ENCODE assay signal across 10 mouse cellular contexts in the genomic region with DNA sequence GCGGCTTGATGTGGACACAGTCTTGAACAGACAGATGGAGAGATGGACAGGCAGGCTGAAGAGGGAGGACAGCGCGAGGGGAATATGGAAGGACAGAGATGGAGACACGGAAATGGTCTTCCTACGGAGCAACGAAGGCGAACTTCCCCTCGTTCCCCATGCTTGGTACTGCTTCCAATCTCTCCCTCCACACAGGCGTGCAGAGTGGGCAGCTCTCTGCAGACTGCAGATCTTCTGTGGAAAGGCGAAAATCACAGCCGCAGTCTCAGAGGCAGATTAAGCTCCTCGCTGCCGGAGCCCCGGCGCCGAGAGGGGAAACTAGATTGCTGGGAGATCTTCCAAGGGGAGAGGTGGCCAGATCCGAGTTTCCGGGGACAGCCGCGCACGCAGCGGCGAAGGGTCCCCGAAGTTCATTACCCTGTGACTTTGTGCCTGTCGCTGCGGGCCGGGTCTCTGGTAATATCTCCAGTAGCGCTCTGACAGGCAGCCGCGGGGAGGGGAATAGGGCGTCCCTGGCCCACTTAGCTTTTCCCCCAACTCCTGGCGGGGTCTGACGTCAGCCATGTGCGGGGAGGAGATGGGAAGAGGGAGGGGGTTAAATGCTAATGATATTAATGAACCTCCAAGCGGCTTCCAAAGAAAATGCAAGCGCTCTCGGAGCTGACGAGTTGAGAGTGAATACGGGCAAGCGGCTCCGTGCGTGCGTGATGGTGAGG. TPM values are rescaled to one million over a fixed set of nuclear protein-coding genes. Genes with fewer than 3 reads are reported as not detected.
DNase-seq lines count a peak whose midpoint lies in the region; ATAC-seq and TF ChIP-seq lines count a peak whose summit lies in the region.
"Had no signal": no experiment of that assay in that cellular context is flagged by ENCODE, and none has a peak within 500 bp of the region (broad histone marks: within the 10 kb centered on the region; RNA-seq: fewer than 3 reads in every experiment).

Gene Nr2e1 (minus strand): TSS at position 476 of the 716 bp plus-strand sequence.
Gene Ostm1 (plus strand): TSS at position 666 of the 716 bp plus-strand sequence.

- no peak for ATAC-seq in heart, embryonic 16.5 days (replicated peaks; ENCODE audit: extremely low read depth, insufficient read depth, low FRiP score)
- ATAC-seq in midbrain, embryonic 16.5 days, result peak; percentile 63
- no peak for ATAC-seq in inflammation-experienced regulatory T-cells, adult 6 months

- peak; percentile 18; the same call in 1 of the 2 replicates for TF ChIP-seq POLR2A in brain, embryonic 14.5 days (IDR thresholded peaks at IDR 0.05; ENCODE audit: borderline replicate concordance, extremely low read depth, insufficient read depth, insufficient read length, poor library complexity, severe bottlenecking)

- H3K4me3 ChIP-seq in heart, embryonic 16.5 days (ENCODE audit: low read length), result peak within 1 kb of the TSS; percentile 36
- H3K4me3 ChIP-seq in midbrain, embryonic 16.5 days (ENCODE audit: low read depth, low read length), result peak within 1 kb of the TSS; percentile 37

- H3K27me3 ChIP-seq in heart, embryonic 16.5 days (ENCODE audit: control insufficient read depth, insufficient read depth, low read length), result peaks cover 82% of the 10 kb centered on the region
- peaks cover 34% of the 10 kb centered on the region for H3K27me3 ChIP-seq in midbrain, embryonic 16.5 days (ENCODE audit: control insufficient read depth, insufficient read depth, low read depth, low read length)

- no peak within 1 kb of the TSS for H3K9ac ChIP-seq in heart, embryonic 16.5 days (ENCODE audit: low read length)
- H3K9ac ChIP-seq in midbrain, embryonic 16.5 days (ENCODE audit: low read depth, low read length), result peak within 1 kb of the TSS; percentile 50

- H3K4me1 ChIP-seq in heart, embryonic 16.5 days (ENCODE audit: control insufficient read depth, insufficient read depth, low read length), result peaks cover 19% of the 10 kb centered on the region; the same call in 1 of the 2 replicates
- peaks cover 25% of the 10 kb centered on the region for H3K4me1 ChIP-seq in midbrain, embryonic 16.5 days (ENCODE audit: control insufficient read depth, insufficient read depth, low read length)

- H3K36me3 ChIP-seq in heart, embryonic 16.5 days (ENCODE audit: control insufficient read depth, insufficient read depth), result no peaks in the 10 kb centered on the region
- H3K36me3 ChIP-seq in midbrain, embryonic 16.5 days (ENCODE audit: control insufficient read depth, insufficient read depth, low read length), result no peaks in the 10 kb centered on the region

- no peaks in the 10 kb centered on the region for H3K9me3 ChIP-seq in heart, embryonic 16.5 days (replicated peaks; ENCODE audit: control insufficient read depth, low read length)
- H3K9me3 ChIP-seq in midbrain, embryonic 16.5 days (replicated peaks; ENCODE audit: control insufficient read depth, low read length, poor library complexity, severe bottlenecking), result no peaks in the 10 kb centered on the region

- DNase-seq in cerebellum, postnatal 25 days, result peak; percentile 12 to 36
- no peak for DNase-seq in cerebellum, adult 9-10 months
- peak; percentile 97 for DNase-seq in brain, embryonic 14.5 days (ENCODE audit: low read depth)
- DNase-seq in layer of hippocampus, postnatal 14 days (ENCODE audit: low spot score in 2 of 2), result peak; percentile 67 to 80
- DNase-seq in thymus, postnatal 25 days, result no peak

- peak within 1 kb of the TSS; percentile 41 for H3K4me2 ChIP-seq in heart, embryonic 16.5 days (ENCODE audit: low read depth, low read length)
- peak within 1 kb of the TSS; percentile 61 for H3K4me2 ChIP-seq in midbrain, embryonic 16.5 days (ENCODE audit: low read length)

- TF ChIP-seq CTCF in brain, embryonic 14.5 days (IDR thresholded peaks at IDR 0.05; ENCODE audit: borderline replicate concordance, extremely low read depth, insufficient read depth, insufficient read length), result peak; percentile 13; the same call in 1 of the 2 replicates

- H3K27ac ChIP-seq in heart, embryonic 16.5 days (ENCODE audit: low read length), result no peak within 1 kb of the TSS
- H3K27ac ChIP-seq in midbrain, embryonic 16.5 days (ENCODE audit: low read length), result peak within 1 kb of the TSS; percentile 6; the same call in 1 of the 2 replicates

- WGBS in heart, embryonic 16.5 days, result under 1% methylated on average over 43 of the region's 43 CpGs
- WGBS in midbrain, embryonic 16.5 days, result under 1% methylated on average over 43 of the region's 43 CpGs

RNA-seq across cellular contexts. Expression of gene Nr2e1, which starts in this region (rescaled TPM):
- 14.6 and 34.7 TPM in 2 replicates for polyA plus RNA-seq in brain, embryonic 14.5 days (2012; rRNA removed)
- not detected in 2 replicates for polyA plus RNA-seq in heart, embryonic 16.5 days (2015; fragmentation: Nextera tagmentation; extraction: Ambion mirVana)
- total RNA-seq in layer of hippocampus, postnatal 14 days (2021), result 10 to 100 TPM; 13.3 to 14.9 TPM
- polyA plus RNA-seq in midbrain, embryonic 16.5 days (2015; fragmentation: Nextera tagmentation; extraction: Ambion mirVana), result 5.2 and 5.6 TPM in 2 replicates
- polyA plus RNA-seq in inflammation-experienced regulatory T-cells, adult 6 months (2017; shearing (Covaris generic)), result not detected
- total RNA-seq: neutrophil, adult 5-6 weeks had no signal
- polyA plus RNA-seq: C2C12 had no signal

RNA-seq across cellular contexts. Expression of gene Ostm1, which starts in this region (rescaled TPM):
- polyA plus RNA-seq in brain, embryonic 14.5 days (2012; rRNA removed), result 29.2 and 37.4 TPM in 2 replicates
- polyA plus RNA-seq in heart, embryonic 16.5 days (2015; fragmentation: Nextera tagmentation; extraction: Ambion mirVana), result 17.6 and 24.0 TPM in 2 replicates
- total RNA-seq in layer of hippocampus, postnatal 14 days (2021), result 10 to 100 TPM; 51.9 to 52.0 TPM
- 39.9 and 43.7 TPM in 2 replicates for polyA plus RNA-seq in midbrain, embryonic 16.5 days (2015; fragmentation: Nextera tagmentation; extraction: Ambion mirVana)
- 10 to 100 TPM; 34.7 to 46.2 (median 41.6) TPM for polyA plus RNA-seq in inflammation-experienced regulatory T-cells, adult 6 months (2017; shearing (Covaris generic))

Comparison
In these comparisons a context has a peak if more than half of its experiments do, and no peak if none do; other contexts are left out.
1. DNase-seq: peak in cerebellum, postnatal 25 days (2 of 2), brain, embryonic 14.5 days (single experiment) and layer of hippocampus, postnatal 14 days (2 of 2); none in cerebellum, adult 9-10 months (single experiment) and thymus, postnatal 25 days (single experiment).